Mouse (Mus musculus) kidney, adult 11 months (tissue): ENCODE data around the gene B4galt2.

Experiments used
- DNase-seq: peaks from one replicate; pipeline ENCODE4 v3.0.0; 2022

Gene B4galt2

DNA sequence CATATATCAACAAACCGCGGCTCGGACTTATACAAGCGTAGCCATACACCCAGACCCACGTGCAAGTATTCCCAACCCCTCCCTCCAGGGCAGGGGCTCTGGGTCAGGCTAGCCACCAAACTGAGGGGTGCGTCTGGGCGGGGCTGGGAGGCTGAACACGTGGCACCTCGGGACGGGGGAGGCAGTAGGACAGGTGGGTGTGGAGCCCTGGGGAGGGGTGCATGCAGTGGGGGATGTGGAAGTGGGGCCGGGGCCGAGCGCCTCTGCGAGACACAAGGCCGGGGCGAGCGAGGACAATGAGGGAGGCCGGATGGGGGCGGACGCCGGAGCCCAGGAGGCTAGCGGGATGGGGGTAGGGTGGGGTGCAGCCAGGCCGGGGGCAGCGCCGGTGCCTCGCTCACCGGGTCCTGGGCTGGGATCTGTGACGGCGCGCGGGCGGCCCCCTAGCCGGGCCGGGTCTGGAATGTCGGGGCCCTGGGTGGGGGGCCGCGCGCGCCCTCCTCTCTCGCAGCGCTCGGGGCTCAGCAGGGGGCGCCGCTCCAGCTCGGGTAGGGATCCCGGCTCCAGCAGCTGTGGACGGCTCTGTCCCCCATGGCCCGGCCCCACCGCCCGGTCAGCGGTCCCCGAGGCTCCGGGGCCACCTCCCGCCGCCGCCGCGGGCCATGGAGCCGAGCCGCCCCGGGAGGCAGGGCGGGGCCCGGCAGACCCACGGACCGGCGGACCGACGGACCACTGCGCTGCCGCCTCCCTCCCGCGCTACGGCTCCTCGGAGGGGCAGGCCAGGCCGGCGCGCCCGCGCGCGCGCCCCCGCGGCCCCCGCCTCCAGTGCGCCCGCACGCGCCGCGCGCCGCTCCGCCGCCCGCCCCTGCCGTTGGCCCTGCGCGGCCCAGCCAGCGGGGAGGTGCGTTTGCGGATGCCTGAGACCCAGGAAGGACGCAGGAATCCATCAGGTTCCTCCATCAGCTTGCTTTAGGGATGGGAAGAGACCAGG, at the start of gene B4galt2:
B4galt2 (minus strand) TSS at position 787 of the 991 bp plus-strand sequence.
- no peak for DNase-seq

DNA sequence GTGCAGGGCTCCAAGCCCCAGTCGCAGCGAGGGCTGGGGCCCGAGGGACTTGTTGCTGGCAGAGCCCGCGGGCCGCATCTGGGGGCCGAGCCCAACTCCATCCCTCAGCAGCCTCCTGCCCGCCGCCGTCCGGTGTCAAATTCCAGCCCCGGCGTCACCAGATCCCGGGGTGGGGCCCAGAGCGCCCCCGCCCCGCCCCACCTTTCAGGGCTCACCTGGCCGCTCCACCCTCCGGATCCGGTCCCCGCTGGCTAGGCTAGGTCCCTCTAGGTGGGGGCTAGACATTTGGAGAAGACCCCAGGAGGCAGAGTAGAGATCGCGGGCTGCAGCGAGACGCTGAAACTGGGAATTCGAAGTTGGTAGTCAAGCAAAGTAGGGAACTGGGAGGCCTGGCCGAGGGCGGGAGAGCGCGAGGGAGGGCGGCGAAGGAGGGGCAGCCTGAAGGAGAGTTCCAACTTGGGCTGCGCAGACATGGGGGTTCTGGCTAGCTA, 46.1 kb upstream of the B4galt2 start, which contains the start of gene Artn:
Artn (minus strand) TSS at position 373 of the 491 bp plus-strand sequence.
- DNase-seq: peak; percentile 66

DNA sequence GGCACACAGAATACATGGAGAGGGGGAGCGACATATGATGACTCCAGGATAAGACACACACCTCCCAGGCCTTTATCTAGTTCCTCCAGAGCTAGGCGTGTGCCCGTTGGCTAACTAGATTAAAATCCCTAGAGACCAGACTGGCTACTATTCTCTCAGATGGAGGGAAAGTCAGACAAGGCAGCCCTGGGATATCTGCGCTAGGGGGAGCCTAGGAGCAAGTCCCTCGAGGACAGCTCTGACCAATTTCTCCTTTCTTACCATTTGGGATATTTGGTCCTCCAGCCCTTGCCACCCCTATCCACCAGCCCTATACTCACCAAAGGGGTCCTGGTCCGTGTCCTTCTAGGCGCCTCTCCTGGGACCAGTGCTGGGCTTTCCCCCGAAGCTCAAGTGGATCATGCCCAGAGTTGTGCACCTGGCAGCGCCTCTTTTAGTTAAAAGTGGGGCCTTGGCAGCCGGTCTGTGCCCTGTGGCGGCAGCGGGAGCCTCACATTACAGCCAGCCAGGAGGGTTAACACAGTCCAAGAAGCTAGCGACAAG, 45.5 kb upstream of the B4galt2 start:
- peak; percentile 63 for DNase-seq

GRCm38 (mm10) chr4:117928234-117928633, 44.9 kb upstream of the B4galt2 start:
- no peak for DNase-seq

- no peak for DNase-seq
Observed at GRCm38 (mm10) chr4:117926545-117927482, 43.5 kb upstream of the B4galt2 start.

GRCm38 (mm10) chr4:117924916-117925315, 41.6 kb upstream of the B4galt2 start:
- no peak for DNase-seq

DNA sequence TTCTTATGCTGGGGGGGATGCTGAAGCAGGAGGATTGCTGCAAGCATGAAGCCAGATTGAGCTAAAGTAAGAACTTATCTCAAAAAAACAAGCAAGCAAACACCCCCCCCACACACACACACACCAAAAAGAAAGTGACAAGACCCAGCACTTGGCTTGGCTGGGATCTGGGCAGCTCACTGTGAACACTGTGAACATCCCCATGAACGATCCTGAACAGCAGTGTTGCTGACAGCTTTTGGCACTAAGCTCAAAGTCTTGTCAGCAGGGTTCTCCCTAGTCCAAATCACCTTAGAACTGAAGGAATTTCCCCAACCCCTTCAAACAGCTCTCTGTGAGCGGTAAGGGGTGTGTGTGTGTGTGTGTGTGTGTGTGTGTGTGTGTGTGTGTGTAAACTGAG, 40.2 kb upstream of the B4galt2 start:
- no peak for DNase-seq

DNA sequence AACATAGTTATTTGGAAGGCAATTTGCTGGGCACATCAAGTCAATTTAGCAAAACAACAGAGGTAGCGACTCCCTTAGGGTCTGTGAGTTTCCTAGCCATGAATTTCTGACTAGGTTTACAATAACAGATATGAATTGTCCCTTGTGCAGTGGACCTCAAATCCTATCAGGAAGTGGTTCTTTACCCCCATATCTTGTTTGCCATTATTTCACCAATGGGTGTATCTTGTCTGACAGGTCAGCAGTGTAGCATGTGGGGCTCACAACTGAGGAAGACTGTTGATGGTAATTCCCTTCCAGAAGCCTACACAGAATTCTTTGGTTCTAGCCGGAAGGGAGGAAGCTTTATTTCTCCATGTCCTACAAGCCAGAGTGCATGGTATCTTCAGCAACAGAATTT, 38.1 kb upstream of the B4galt2 start:
- DNase-seq: no peak

GRCm38 (mm10) chr4:117918762-117919161, 35.5 kb upstream of the B4galt2 start:
- no peak for DNase-seq

DNA sequence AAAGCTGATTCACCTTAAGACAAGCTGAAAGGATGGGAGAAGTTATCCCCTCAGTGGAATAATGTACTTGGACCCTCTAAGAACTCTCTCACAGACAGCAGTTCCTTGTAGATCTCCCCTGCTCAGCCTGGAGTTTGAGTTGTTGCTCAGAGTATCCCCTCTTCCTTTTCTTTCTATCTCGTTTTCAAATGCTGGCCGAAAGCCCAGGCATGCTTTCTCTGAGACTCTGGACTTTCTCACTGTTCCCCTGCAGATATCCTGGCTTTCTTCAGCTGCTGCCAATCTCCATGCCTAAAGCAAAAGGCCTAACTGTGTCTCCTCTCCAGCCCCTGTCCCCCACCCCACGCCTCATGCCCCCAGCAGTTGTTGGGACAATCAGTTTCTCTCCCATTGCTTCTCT, 35.0 kb upstream of the B4galt2 start:
- DNase-seq: no peak

GRCm38 (mm10) chr4:117917847-117918246, 34.6 kb upstream of the B4galt2 start:
- DNase-seq: no peak

DNA sequence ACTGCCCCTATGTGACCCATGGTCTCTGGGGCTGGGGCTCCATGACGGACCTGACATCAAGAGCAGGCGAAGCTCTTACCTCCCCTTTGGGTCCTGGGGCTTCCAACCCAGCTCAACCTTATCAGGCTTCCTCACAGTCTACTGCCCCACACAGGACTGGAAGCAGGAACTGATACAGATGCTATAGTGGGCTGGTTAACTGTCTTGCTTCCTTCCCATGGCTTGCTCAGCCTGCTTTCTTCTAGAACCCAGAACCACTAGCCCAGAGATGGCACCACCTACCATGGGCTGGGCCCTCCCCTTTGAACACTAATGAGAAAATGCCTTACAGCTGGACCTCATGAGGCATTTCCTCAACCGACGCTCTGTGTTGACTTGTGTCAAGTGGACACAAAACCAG, 34.1 kb upstream of the B4galt2 start:
- no peak for DNase-seq

DNA sequence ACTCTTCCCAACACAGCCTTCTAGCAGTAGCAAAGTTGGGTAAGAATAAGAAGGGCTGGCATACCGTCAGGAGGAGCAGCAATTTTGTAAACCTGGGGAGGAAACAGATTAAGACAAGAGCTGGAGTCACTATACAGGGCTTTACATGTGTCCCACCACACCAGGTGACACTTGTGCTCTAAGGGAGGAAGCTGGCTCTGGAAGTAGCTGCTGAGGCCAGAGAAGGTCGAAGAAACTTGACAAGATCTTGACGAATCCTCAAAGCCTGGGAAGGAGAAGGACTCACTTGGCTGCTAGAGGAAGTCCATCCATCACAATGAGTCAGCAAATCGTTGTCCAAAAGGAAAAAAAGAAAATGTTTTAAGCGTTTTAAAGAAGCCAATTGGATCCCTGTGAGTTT, 33.1 kb upstream of the B4galt2 start:
- no peak for DNase-seq

DNA sequence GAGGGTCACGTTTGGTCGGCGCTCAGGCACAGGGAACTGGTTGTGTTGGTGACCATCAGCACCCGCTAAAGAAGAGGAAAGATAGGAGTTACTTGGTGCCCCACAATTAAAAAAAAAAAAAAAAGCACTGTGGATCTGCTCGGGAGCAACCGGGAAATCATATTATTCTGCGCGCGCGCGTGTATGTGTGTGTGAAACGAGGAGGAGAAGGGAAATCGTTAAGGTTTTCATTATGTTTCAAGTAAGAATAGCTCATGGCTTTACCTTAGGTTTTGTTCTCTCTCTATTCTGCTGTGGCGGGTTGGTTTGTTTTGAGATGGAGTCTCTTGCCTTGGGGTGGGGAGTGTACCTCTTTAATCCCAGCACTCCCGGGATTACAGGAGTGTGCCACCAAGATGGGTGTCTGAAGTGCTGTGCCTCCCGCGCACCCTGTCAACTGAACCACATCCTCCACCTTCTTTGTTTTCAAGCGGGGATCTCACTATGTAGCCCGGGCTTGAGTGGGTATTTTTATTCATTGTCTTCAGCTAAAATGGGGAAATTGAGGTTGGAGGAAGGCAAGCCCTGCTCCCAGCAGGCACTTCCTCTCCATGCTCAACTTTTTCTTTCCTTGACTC, 32.3 kb upstream of the B4galt2 start:
- DNase-seq: no peak

DNA sequence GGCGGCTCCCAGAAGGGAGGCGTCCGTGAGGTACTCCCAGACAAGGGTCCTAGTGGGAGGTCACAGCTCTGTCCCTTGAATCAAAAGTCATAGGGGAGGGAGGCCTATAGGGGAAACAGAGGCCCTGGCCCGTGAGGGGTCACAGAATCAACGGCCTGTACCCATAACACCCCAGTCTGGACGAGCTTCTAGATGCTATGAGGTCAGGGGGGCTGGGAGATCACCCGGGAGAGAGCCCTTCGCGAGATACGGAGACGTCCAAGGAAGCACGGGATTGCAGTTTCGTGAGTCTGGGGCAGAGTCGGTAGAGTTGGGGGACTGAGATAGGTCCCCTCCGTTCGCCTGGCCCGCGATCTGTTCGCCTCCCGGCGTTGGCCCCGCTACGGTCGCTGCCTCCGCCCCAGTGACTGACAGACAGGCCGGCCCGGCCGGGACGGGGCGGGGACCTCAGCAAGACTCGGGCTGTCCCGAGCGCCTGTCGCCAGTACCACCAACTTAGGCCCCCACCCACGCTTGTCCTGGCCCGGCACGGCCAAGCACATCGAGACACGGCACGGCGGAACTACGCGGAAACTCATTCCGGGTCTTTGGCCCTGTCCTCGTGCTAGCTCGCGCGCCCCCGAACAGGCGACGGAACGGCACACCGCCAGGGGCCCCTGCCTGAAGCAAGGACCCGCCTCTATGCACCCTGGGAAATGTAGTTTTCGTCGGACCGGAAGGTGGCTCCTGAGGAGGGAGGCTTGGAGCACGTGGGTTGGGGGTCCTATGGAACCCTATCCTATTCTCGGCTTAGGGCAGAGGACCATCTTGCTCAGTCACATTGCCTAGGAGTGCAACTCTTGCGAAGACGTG, 31.5 kb upstream of the B4galt2 start, which contains the start of gene Ipo13:
Ipo13 (minus strand) TSS at position 409 of the 852 bp plus-strand sequence.
- DNase-seq: peak; percentile 92

DNA sequence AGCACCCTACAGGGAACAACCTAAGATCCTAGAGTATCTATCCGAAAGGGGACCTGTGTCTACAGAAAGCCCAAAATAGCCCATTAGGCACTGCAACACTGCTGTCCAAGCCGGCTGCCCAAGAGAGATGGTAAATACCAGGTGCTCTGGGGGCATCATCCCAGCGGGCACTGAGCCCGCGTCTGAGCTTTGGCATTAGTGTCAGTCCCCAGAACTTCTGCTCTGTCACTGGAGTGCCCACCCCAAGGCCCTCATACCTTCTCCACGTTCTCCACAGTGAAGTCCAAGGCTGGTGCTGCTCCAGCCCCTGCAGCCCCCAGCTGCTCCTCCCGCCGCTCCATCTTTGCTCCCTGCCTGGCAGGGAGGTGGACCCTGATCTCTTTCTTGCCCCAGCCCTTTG, 30.7 kb upstream of the B4galt2 start:
- DNase-seq: no peak

DNA sequence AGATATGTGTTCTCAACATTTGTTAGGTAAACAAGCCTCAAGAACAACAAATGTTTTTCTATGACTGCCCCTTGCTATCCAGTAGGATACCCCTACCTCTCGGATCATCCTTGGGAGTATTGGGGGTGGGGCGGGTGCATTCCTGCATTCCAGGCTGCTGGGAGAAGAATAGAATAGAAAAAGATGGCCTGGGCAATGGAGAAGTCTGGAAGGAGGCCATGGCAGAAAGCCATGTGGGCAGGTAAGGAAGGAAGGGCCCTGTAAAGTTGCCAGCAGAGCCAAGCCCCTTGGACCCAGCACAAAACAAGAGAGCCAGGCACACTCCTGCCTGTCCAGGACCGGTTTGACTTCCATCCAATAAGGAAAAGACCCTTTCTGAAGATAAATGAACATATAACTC, 30.1 kb upstream of the B4galt2 start:
- DNase-seq: peak; percentile 70

- DNase-seq: no peak
Observed at GRCm38 (mm10) chr4:117912685-117913273, 29.5 kb upstream of the B4galt2 start.

DNA sequence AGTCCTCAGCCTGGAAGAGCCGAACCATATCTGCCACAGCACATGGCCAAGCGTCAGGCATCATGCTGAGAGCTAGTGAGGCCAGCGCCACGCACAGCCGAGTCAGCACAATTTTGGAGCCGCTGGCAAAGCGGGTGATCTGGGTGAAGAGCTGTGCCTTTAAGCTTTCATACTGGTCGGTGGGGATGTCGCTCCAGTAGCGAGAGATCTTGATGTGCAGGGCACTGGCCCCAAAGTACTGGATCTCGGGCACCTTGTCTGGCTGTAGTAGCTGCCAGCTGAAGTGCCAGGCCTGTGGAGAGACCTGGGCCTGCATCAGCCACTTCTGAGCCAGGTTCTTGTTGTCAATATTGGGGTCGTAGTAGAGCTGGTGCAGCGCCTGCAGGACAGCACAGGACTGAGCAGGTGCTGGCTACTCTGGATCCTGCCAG, 28.9 kb upstream of the B4galt2 start:
- no peak for DNase-seq

DNA sequence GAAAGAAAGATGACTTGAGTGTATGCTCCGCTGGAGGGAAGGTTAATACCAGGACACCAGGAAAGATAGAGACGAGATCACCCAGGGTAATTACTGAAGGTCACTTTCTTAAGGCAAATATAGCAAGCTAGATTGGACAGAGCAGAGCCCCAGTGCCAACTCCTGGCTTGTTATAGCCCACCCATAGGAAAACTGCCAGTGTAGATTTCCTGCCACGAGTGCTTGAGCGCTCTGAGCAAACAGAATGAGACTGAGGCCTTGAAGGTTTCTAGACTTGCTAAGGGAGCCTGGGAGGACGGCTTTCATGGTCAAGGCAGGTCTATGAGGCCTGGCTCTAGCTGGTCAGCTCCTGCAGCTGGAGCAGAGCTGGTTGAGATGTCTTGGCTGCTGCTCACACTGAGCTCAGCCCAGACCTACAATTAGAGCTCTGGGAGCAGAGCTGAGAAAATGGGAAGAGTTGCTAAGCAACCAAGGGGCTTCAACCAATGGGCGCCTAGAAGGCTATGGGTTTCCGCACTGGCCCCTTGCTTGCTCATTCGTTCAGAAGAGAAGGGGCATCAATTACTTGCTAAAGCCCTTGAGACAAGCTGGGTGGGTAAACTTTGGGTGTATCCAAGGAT, 25.7 kb upstream of the B4galt2 start:
- no peak for DNase-seq
